Mouse (Mus musculus): ENCODE measurements around the gene Ftl1. TPM values are rescaled to one million over a fixed set of nuclear protein-coding genes. Genes with fewer than 3 reads are reported as not detected.

Ftl1 gene
- polyA plus RNA-seq, 1 experiment from 2014 or later: 3,045 TPM

- peaks cover 31% of the 10 kb centered on the region for H3K36me3 ChIP-seq (ENCODE audit: control insufficient read depth, insufficient read depth)
- no peaks in the 10 kb centered on the region for H3K9me3 ChIP-seq (replicated peaks; ENCODE audit: control insufficient read depth, low read length)
- 9% methylated on average over 13 of the region's 13 CpGs for WGBS
- H3K27ac ChIP-seq (ENCODE audit: low read length): peak overlapping the region; percentile 90
- 0 out of 2 replicates have a peak, but pooled peaks have one; percentile 5 for ATAC-seq (replicated peaks; ENCODE audit: extremely low read depth, insufficient read depth, low FRiP score)
- H3K4me3 ChIP-seq (ENCODE audit: low read length): no peak overlapping the region; the same call in 1 of the 2 replicates
- H3K4me2 ChIP-seq (ENCODE audit: low read depth, low read length): peak overlapping the region; percentile 21
- no peaks in the 10 kb centered on the region for H3K27me3 ChIP-seq (ENCODE audit: control insufficient read depth, insufficient read depth, low read length)
- H3K9ac ChIP-seq (ENCODE audit: low read length): peak overlapping the region; percentile 75
- peaks cover 40% of the 10 kb centered on the region for H3K4me1 ChIP-seq (ENCODE audit: control insufficient read depth, insufficient read depth, low read length)
Measured at GRCm38 (mm10) chr7:45460860-45461314, 1.2 kb upstream of the Ftl1 start.

GRCm38 (mm10) chr7:45460377-45460776, 693 bp upstream of the Ftl1 start:
- Histone ChIP-seq H3K4me2 (ENCODE audit: low read depth, low read length) (peak overlapping the region; percentile 74), H3K4me1 (ENCODE audit: control insufficient read depth, insufficient read depth, low read length) (peaks cover 36% of the 10 kb centered on the region), H3K27ac (ENCODE audit: low read length) (peak overlapping the region; percentile 90), H3K4me3 (ENCODE audit: low read length) (peak overlapping the region; percentile 70), H3K9ac (ENCODE audit: low read length) (peak overlapping the region; percentile 75), H3K9me3 (replicated peaks; ENCODE audit: control insufficient read depth, low read length) (no peaks in the 10 kb centered on the region), H3K27me3 (ENCODE audit: control insufficient read depth, insufficient read depth, low read length) (no peaks in the 10 kb centered on the region), H3K36me3 (ENCODE audit: control insufficient read depth, insufficient read depth) (peaks cover 32% of the 10 kb centered on the region)
- no peak for ATAC-seq (replicated peaks; ENCODE audit: extremely low read depth, insufficient read depth, low FRiP score)
- WGBS: 67% methylated on average over 7 of the region's 7 CpGs

- peak; percentile 62 for ATAC-seq (replicated peaks; ENCODE audit: extremely low read depth, insufficient read depth, low FRiP score)
- Histone ChIP-seq H3K9me3 (replicated peaks; ENCODE audit: control insufficient read depth, low read length) (no peaks in the 10 kb centered on the region), H3K4me2 (ENCODE audit: low read depth, low read length) (peak overlapping the region; percentile 71), H3K4me3 (ENCODE audit: low read length) (peak overlapping the region; percentile 70), H3K27me3 (ENCODE audit: control insufficient read depth, insufficient read depth, low read length) (no peaks in the 10 kb centered on the region), H3K27ac (ENCODE audit: low read length) (peak overlapping the region; percentile 95), H3K9ac (ENCODE audit: low read length) (peak overlapping the region; percentile 92), H3K4me1 (ENCODE audit: control insufficient read depth, insufficient read depth, low read length) (peaks cover 36% of the 10 kb centered on the region), H3K36me3 (ENCODE audit: control insufficient read depth, insufficient read depth) (peaks cover 44% of the 10 kb centered on the region)
- under 1% methylated on average over 42 of the region's 43 CpGs for WGBS
Measured at GRCm38 (mm10) chr7:45458748-45459563, 728 bp downstream of the Ftl1 start.

- 46% methylated on average over 10 of the region's 10 CpGs for WGBS
- peak overlapping the region; percentile 68 for H3K27ac ChIP-seq (ENCODE audit: low read length)
- no peaks in the 10 kb centered on the region for H3K27me3 ChIP-seq (ENCODE audit: control insufficient read depth, insufficient read depth, low read length)
- ATAC-seq (replicated peaks; ENCODE audit: extremely low read depth, insufficient read depth, low FRiP score): no peak
- H3K9ac ChIP-seq (ENCODE audit: low read length): peak overlapping the region; percentile 92
- peaks cover 36% of the 10 kb centered on the region for H3K4me1 ChIP-seq (ENCODE audit: control insufficient read depth, insufficient read depth, low read length)
- peak overlapping the region; percentile 71 for H3K4me2 ChIP-seq (ENCODE audit: low read depth, low read length)
- peak overlapping the region; percentile 70 for H3K4me3 ChIP-seq (ENCODE audit: low read length)
- H3K36me3 ChIP-seq (ENCODE audit: control insufficient read depth, insufficient read depth): peaks cover 39% of the 10 kb centered on the region
- H3K9me3 ChIP-seq (replicated peaks; ENCODE audit: control insufficient read depth, low read length): no peaks in the 10 kb centered on the region
Measured at GRCm38 (mm10) chr7:45457204-45458060, 2.3 kb downstream of the Ftl1 start.

GRCm38 (mm10) chr7:45456721-45457203, 2.9 kb downstream of the Ftl1 start:
- Histone ChIP-seq H3K4me2 (ENCODE audit: low read depth, low read length) (peak overlapping the region; percentile 71), H3K9me3 (replicated peaks; ENCODE audit: control insufficient read depth, low read length) (no peaks in the 10 kb centered on the region), H3K27ac (ENCODE audit: low read length) (peak overlapping the region; percentile 68), H3K36me3 (ENCODE audit: control insufficient read depth, insufficient read depth) (peaks cover 39% of the 10 kb centered on the region), H3K4me3 (ENCODE audit: low read length) (peak overlapping the region; percentile 70; the same call in 1 of the 2 replicates), H3K4me1 (ENCODE audit: control insufficient read depth, insufficient read depth, low read length) (peaks cover 36% of the 10 kb centered on the region), H3K27me3 (ENCODE audit: control insufficient read depth, insufficient read depth, low read length) (no peaks in the 10 kb centered on the region), H3K9ac (ENCODE audit: low read length) (no peak overlapping the region; the same call in 1 of the 2 replicates)
- WGBS: 38% methylated on average over 9 of the region's 9 CpGs
- no peak for ATAC-seq (replicated peaks; ENCODE audit: extremely low read depth, insufficient read depth, low FRiP score)

GRCm38 (mm10) chr7:45455932-45456696, 3.6 kb downstream of the Ftl1 start:
- Histone ChIP-seq H3K27ac (ENCODE audit: low read length) (peak overlapping the region; percentile 68), H3K4me1 (ENCODE audit: control insufficient read depth, insufficient read depth, low read length) (peaks cover 34% of the 10 kb centered on the region), H3K4me3 (ENCODE audit: low read length) (no peak overlapping the region), H3K4me2 (ENCODE audit: low read depth, low read length) (no peak overlapping the region), H3K36me3 (ENCODE audit: control insufficient read depth, insufficient read depth) (peaks cover 41% of the 10 kb centered on the region), H3K27me3 (ENCODE audit: control insufficient read depth, insufficient read depth, low read length) (no peaks in the 10 kb centered on the region), H3K9me3 (replicated peaks; ENCODE audit: control insufficient read depth, low read length) (no peaks in the 10 kb centered on the region), H3K9ac (ENCODE audit: low read length) (no peak overlapping the region)
- WGBS: 67% methylated on average over 13 of the region's 13 CpGs
- ATAC-seq (replicated peaks; ENCODE audit: extremely low read depth, insufficient read depth, low FRiP score): no peak

- 87% methylated on average over 15 of the region's 15 CpGs for WGBS
Measured at GRCm38 (mm10) chr7:45454971-45455370, 4.7 kb downstream of the Ftl1 start.

GRCm38 (mm10) chr7:45451344-45451982, 8.2 kb downstream of the Ftl1 start:
- peaks cover 10% of the 10 kb centered on the region for H3K4me1 ChIP-seq (ENCODE audit: control insufficient read depth, insufficient read depth, low read length)
- ATAC-seq (replicated peaks; ENCODE audit: extremely low read depth, insufficient read depth, low FRiP score): peak; percentile 63; the same call in 1 of the 2 replicates
- H3K9ac ChIP-seq (ENCODE audit: low read length): no peak overlapping the region
- WGBS: 54% methylated on average over 23 of the region's 23 CpGs
- peaks cover 40% of the 10 kb centered on the region for H3K36me3 ChIP-seq (ENCODE audit: control insufficient read depth, insufficient read depth)
- H3K4me2 ChIP-seq (ENCODE audit: low read depth, low read length): no peak overlapping the region
- no peaks in the 10 kb centered on the region for H3K9me3 ChIP-seq (replicated peaks; ENCODE audit: control insufficient read depth, low read length)
- H3K27me3 ChIP-seq (ENCODE audit: control insufficient read depth, insufficient read depth, low read length): no peaks in the 10 kb centered on the region
- H3K4me3 ChIP-seq (ENCODE audit: low read length): no peak overlapping the region
- H3K27ac ChIP-seq (ENCODE audit: low read length): no peak overlapping the region

More at GRCm38 (mm10) chr7:45454971-45455370, 4.7 kb downstream of the Ftl1 start:
- no peak for ATAC-seq (replicated peaks; ENCODE audit: extremely low read depth, insufficient read depth, low FRiP score)
- H3K4me3 ChIP-seq (ENCODE audit: low read length): no peak overlapping the region
- H3K4me2 ChIP-seq (ENCODE audit: low read depth, low read length): no peak overlapping the region
- peaks cover 23% of the 10 kb centered on the region for H3K4me1 ChIP-seq (ENCODE audit: control insufficient read depth, insufficient read depth, low read length)
- no peaks in the 10 kb centered on the region for H3K9me3 ChIP-seq (replicated peaks; ENCODE audit: control insufficient read depth, low read length)
- H3K27me3 ChIP-seq (ENCODE audit: control insufficient read depth, insufficient read depth, low read length): no peaks in the 10 kb centered on the region
- no peak overlapping the region for H3K9ac ChIP-seq (ENCODE audit: low read length)
- no peak overlapping the region for H3K27ac ChIP-seq (ENCODE audit: low read length)
- peaks cover 41% of the 10 kb centered on the region for H3K36me3 ChIP-seq (ENCODE audit: control insufficient read depth, insufficient read depth)

All from heart, embryonic 16.5 days (tissue).